Mouse (Mus musculus): Measurements from ENCODE around the gene Stat4. TPM values are rescaled to one million over a fixed set of nuclear protein-coding genes. Genes with fewer than 3 reads are reported as not detected.

Stat4 gene
- polyA plus RNA-seq, 1 experiment from 2014 or later, result 0.31 TPM

- no peak overlapping the region for H3K27ac ChIP-seq (ENCODE audit: low read depth, low read length)
- no peak overlapping the region for H3K4me2 ChIP-seq (ENCODE audit: low read length)
- no peak for ATAC-seq
- H3K9ac ChIP-seq (ENCODE audit: low read depth, low read length), result no peak overlapping the region
- H3K27me3 ChIP-seq (replicated peaks; ENCODE audit: control insufficient read depth, insufficient read depth, low read length), result no peaks in the 10 kb centered on the region
- H3K4me1 ChIP-seq (ENCODE audit: control insufficient read depth, insufficient read depth, low read depth, low read length), result peaks cover 2% of the 10 kb centered on the region; the same call in 1 of the 2 replicates
- no peaks in the 10 kb centered on the region for H3K9me3 ChIP-seq (ENCODE audit: control insufficient read depth, low read length)
- WGBS, result 77% methylated on average over 8 of the region's 8 CpGs
- no peak overlapping the region for H3K4me3 ChIP-seq (ENCODE audit: low read length)
- H3K36me3 ChIP-seq (ENCODE audit: control insufficient read depth, insufficient read depth, low read length), result no peaks in the 10 kb centered on the region
Observed at GRCm38 (mm10) chr1:51991983-51992609, 5.1 kb downstream of the Stat4 start.

GRCm38 (mm10) chr1:51996056-51996455 lies 9.1 kb downstream of the Stat4 start:
- 81% methylated on average over 3 of the region's 3 CpGs for WGBS
- H3K4me2 ChIP-seq (ENCODE audit: low read length), result no peak overlapping the region
- H3K4me3 ChIP-seq (ENCODE audit: low read length), result no peak overlapping the region
- H3K9ac ChIP-seq (ENCODE audit: low read depth, low read length), result no peak overlapping the region
- H3K36me3 ChIP-seq (ENCODE audit: control insufficient read depth, insufficient read depth, low read length), result no peaks in the 10 kb centered on the region
- no peaks in the 10 kb centered on the region for H3K9me3 ChIP-seq (ENCODE audit: control insufficient read depth, low read length)
- no peak for ATAC-seq
- H3K4me1 ChIP-seq (ENCODE audit: control insufficient read depth, insufficient read depth, low read depth, low read length), result peaks cover 2% of the 10 kb centered on the region; the same call in 1 of the 2 replicates
- H3K27me3 ChIP-seq (replicated peaks; ENCODE audit: control insufficient read depth, insufficient read depth, low read length), result no peaks in the 10 kb centered on the region
- no peak overlapping the region for H3K27ac ChIP-seq (ENCODE audit: low read depth, low read length)

- no peaks in the 10 kb centered on the region for H3K9me3 ChIP-seq (ENCODE audit: control insufficient read depth, low read length)
- H3K4me1 ChIP-seq (ENCODE audit: control insufficient read depth, insufficient read depth, low read depth, low read length), result peaks cover 2% of the 10 kb centered on the region; the same call in 1 of the 2 replicates
- 0 out of 2 replicates have a peak overlapping the region, but pooled peaks have one; percentile 27 for H3K27ac ChIP-seq (ENCODE audit: low read depth, low read length)
- H3K27me3 ChIP-seq (replicated peaks; ENCODE audit: control insufficient read depth, insufficient read depth, low read length), result no peaks in the 10 kb centered on the region
- 59% methylated on average over 11 of the region's 11 CpGs for WGBS
- ATAC-seq, result peak; percentile 64
- H3K4me2 ChIP-seq (ENCODE audit: low read length), result no peak overlapping the region
- H3K36me3 ChIP-seq (ENCODE audit: control insufficient read depth, insufficient read depth, low read length), result no peaks in the 10 kb centered on the region
- no peak overlapping the region for H3K4me3 ChIP-seq (ENCODE audit: low read length)
- no peak overlapping the region for H3K9ac ChIP-seq (ENCODE audit: low read depth, low read length)
Observed at GRCm38 (mm10) chr1:51996751-51997659, 10.1 kb downstream of the Stat4 start.

DNA sequence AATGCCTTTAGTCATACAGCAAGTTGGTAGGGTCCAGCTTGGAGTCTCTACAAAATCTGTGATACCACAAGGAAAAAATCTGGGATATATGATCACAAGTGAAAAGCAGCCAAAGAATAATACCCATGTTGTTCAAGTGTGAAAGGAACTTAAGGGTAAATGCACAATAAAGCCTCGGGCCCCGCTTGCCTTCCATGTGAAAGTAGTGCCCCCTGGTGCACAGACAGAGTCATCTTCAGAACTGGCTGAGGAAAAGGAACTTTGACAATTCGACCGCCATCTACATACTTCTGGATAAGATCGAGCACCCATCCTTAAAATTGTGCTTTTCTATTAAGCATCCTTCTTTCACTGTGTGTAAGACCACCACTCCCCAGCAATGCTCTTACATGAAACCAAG lies 11.6 kb downstream of the Stat4 start:
- Histone ChIP-seq H3K36me3 (ENCODE audit: control insufficient read depth, insufficient read depth, low read length) (no peaks in the 10 kb centered on the region), H3K27ac (ENCODE audit: low read depth, low read length) (no peak overlapping the region), H3K4me2 (ENCODE audit: low read length) (no peak overlapping the region), H3K9ac (ENCODE audit: low read depth, low read length) (no peak overlapping the region), H3K27me3 (replicated peaks; ENCODE audit: control insufficient read depth, insufficient read depth, low read length) (no peaks in the 10 kb centered on the region), H3K4me1 (ENCODE audit: control insufficient read depth, insufficient read depth, low read depth, low read length) (peaks cover 2% of the 10 kb centered on the region; the same call in 1 of the 2 replicates), H3K4me3 (ENCODE audit: low read length) (no peak overlapping the region), H3K9me3 (ENCODE audit: control insufficient read depth, low read length) (no peaks in the 10 kb centered on the region)
- no peak; the same call in 1 of the 2 replicates for ATAC-seq
- WGBS, result 49% methylated on average over 5 of the region's 5 CpGs

DNA sequence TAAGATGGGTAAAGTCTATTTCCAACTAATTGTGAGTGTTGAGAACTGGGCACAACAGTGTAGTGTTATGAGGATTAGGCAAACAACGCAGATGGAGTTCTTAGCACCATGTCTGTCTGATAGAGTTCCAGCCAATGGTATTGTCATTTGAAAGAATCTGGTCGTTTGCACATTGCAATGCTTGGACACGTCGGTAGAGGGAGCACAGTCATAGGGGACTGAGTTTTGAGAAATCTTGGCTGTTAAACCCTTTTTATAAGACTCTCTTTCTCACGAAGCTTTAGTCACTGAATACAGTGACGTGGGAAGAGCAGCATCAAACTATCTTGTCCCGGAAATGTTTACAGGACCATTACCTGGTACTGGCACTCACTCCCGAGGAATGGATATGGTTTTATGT lies 17.1 kb downstream of the Stat4 start:
- Histone ChIP-seq H3K9ac (ENCODE audit: low read depth, low read length) (no peak overlapping the region), H3K4me1 (ENCODE audit: control insufficient read depth, insufficient read depth, low read depth, low read length) (peaks cover 2% of the 10 kb centered on the region; the same call in 1 of the 2 replicates), H3K4me3 (ENCODE audit: low read length) (no peak overlapping the region), H3K4me2 (ENCODE audit: low read length) (no peak overlapping the region), H3K27me3 (replicated peaks; ENCODE audit: control insufficient read depth, insufficient read depth, low read length) (no peaks in the 10 kb centered on the region; the same call in 1 of the 2 replicates), H3K27ac (ENCODE audit: low read depth, low read length) (no peak overlapping the region), H3K36me3 (ENCODE audit: control insufficient read depth, insufficient read depth, low read length) (no peaks in the 10 kb centered on the region), H3K9me3 (ENCODE audit: control insufficient read depth, low read length) (no peaks in the 10 kb centered on the region)
- no peak for ATAC-seq
- WGBS, result 28% methylated on average over 8 of the region's 8 CpGs

DNA sequence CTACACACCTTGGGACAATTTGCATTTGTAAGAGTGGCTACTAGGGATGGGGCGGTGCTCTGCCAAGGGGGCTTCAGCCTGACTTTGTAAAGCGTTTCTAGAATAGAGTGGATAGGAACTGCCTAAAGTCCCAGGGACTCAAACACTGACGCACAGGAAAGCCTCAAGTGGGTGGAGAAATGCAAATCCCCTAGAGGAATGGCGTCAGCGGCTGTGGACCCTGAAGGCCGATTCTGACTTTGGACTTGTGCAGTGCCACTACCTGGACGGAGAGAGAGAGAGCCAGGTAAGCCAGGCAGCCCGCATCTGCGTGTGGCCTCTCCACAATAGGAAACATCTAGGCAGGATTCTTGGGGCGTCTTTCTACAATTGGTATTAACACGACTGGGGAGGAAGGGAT lies 21.5 kb downstream of the Stat4 start:
- Histone ChIP-seq H3K36me3 (ENCODE audit: control insufficient read depth, insufficient read depth, low read length) (no peaks in the 10 kb centered on the region), H3K9me3 (ENCODE audit: control insufficient read depth, low read length) (no peaks in the 10 kb centered on the region), H3K4me1 (ENCODE audit: control insufficient read depth, insufficient read depth, low read depth, low read length) (peaks cover 2% of the 10 kb centered on the region; the same call in 1 of the 2 replicates), H3K27me3 (replicated peaks; ENCODE audit: control insufficient read depth, insufficient read depth, low read length) (no peaks in the 10 kb centered on the region; the same call in 1 of the 2 replicates), H3K9ac (ENCODE audit: low read depth, low read length) (peak overlapping the region; percentile 51), H3K4me2 (ENCODE audit: low read length) (peak overlapping the region; percentile 56), H3K4me3 (ENCODE audit: low read length) (peak overlapping the region; percentile 28), H3K27ac (ENCODE audit: low read depth, low read length) (no peak overlapping the region)
- ATAC-seq, result no peak
- 5% methylated on average over 11 of the region's 11 CpGs for WGBS

DNA sequence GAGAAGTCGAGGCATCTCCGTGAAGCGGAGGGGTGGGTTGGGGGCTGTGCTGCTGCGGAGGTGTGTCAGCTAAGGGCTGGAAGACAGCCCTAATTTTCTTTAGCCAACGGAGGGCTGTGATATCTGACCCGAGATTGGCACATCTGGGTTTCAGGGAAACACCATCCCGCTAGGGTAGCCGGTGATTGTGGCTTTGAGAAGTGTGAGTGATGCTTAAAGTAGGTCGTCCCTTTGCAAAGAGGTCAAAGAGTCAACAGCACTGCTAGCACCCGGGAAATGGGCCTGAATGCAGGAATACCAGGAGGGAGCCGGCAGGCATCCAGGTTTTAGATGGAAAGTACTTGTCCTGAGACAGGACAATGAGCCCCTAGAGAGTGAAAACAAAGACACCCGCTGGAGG lies 22.0 kb downstream of the Stat4 start:
- H3K9ac ChIP-seq (ENCODE audit: low read depth, low read length), result peak overlapping the region; percentile 51
- H3K27ac ChIP-seq (ENCODE audit: low read depth, low read length), result no peak overlapping the region
- no peaks in the 10 kb centered on the region; the same call in 1 of the 2 replicates for H3K27me3 ChIP-seq (replicated peaks; ENCODE audit: control insufficient read depth, insufficient read depth, low read length)
- H3K4me2 ChIP-seq (ENCODE audit: low read length), result peak overlapping the region; percentile 56
- WGBS, result 1% methylated on average over 12 of the region's 12 CpGs
- no peaks in the 10 kb centered on the region for H3K36me3 ChIP-seq (ENCODE audit: control insufficient read depth, insufficient read depth, low read length)
- no peaks in the 10 kb centered on the region for H3K9me3 ChIP-seq (ENCODE audit: control insufficient read depth, low read length)
- peak overlapping the region; percentile 28 for H3K4me3 ChIP-seq (ENCODE audit: low read length)
- ATAC-seq, result no peak
- H3K4me1 ChIP-seq (ENCODE audit: control insufficient read depth, insufficient read depth, low read depth, low read length), result peaks cover 2% of the 10 kb centered on the region; the same call in 1 of the 2 replicates

DNA sequence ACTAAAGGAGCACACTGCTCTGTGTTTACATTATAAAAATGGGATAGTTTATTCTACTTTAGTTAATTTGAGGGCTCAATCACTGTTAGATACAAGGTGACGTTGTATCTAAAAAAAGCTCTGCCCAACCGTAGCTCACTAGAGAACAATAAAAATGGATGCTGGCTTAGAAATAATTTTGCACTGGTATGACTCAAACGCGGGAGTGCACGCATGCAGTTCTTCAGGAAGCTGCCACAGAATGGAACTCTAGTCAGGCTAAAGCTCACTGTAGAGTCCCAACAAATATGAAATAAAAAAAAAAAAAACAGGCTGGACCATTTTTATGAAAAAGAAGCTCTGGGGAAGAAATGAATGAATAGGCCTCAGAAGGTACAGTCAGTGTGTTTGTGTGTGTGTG lies 23.8 kb downstream of the Stat4 start:
- H3K4me1 ChIP-seq (ENCODE audit: control insufficient read depth, insufficient read depth, low read depth, low read length), result peaks cover 2% of the 10 kb centered on the region; the same call in 1 of the 2 replicates

DNA sequence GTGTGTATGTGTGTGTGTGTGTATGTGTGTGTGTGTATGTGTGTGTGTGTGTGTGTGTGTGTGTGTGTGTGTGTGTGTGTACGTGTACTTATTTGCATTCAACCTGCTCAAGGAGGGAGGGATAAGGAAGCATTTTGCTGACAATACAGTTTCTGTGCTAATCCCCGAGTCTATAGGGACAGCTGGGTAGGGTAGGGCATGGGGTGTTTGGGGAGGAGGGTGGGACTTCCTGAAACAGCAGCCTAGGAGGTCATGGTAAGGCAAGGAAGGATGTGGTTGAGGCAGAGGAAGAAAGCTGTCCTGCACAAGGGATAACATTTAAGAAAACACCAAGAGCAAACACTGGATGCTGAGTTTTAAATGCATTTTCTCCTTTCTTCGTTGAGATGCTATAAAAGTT lies 24.3 kb downstream of the Stat4 start:
- H3K4me3 ChIP-seq (ENCODE audit: low read length), result no peak overlapping the region
- no peak overlapping the region for H3K27ac ChIP-seq (ENCODE audit: low read depth, low read length)
- 75% methylated on average over 3 of the region's 3 CpGs for WGBS
- H3K4me2 ChIP-seq (ENCODE audit: low read length), result no peak overlapping the region
- H3K9me3 ChIP-seq (ENCODE audit: control insufficient read depth, low read length), result no peaks in the 10 kb centered on the region
- H3K36me3 ChIP-seq (ENCODE audit: control insufficient read depth, insufficient read depth, low read length), result no peaks in the 10 kb centered on the region
- ATAC-seq, result no peak
- no peaks in the 10 kb centered on the region; the same call in 1 of the 2 replicates for H3K27me3 ChIP-seq (replicated peaks; ENCODE audit: control insufficient read depth, insufficient read depth, low read length)
- no peak overlapping the region for H3K9ac ChIP-seq (ENCODE audit: low read depth, low read length)
- peaks cover 2% of the 10 kb centered on the region; the same call in 1 of the 2 replicates for H3K4me1 ChIP-seq (ENCODE audit: control insufficient read depth, insufficient read depth, low read depth, low read length)

More for the DNA sequence above, 23.8 kb downstream of the Stat4 start:
- no peak overlapping the region for H3K4me3 ChIP-seq (ENCODE audit: low read length)
- no peak for ATAC-seq
- H3K27ac ChIP-seq (ENCODE audit: low read depth, low read length), result no peak overlapping the region
- WGBS, result 92% methylated on average over 5 of the region's 5 CpGs
- no peaks in the 10 kb centered on the region; the same call in 1 of the 2 replicates for H3K27me3 ChIP-seq (replicated peaks; ENCODE audit: control insufficient read depth, insufficient read depth, low read length)
- H3K9ac ChIP-seq (ENCODE audit: low read depth, low read length), result no peak overlapping the region
- no peaks in the 10 kb centered on the region for H3K9me3 ChIP-seq (ENCODE audit: control insufficient read depth, low read length)
- no peak overlapping the region for H3K4me2 ChIP-seq (ENCODE audit: low read length)
- no peaks in the 10 kb centered on the region for H3K36me3 ChIP-seq (ENCODE audit: control insufficient read depth, insufficient read depth, low read length)

All from hindbrain, embryonic 16.5 days (tissue).